Mouse (Mus musculus) neural tube, embryonic 11.5 days (tissue): ENCODE measurements around the gene Spata17. TPM values are rescaled to one million over a fixed set of nuclear protein-coding genes. Genes with fewer than 3 reads are reported as not detected.

ENCODE experiments used
- ATAC-seq: fragments of 200-750 bp; cut with Nextera tagmentation; 2 replicates; pipeline ENCODE4 v1.8.0; 2017; ENCODE audit warnings: moderate number of reproducible peaks, mild to moderate bottlenecking, moderate TSS enrichment, moderate library complexity; ENCODE audit not compliant: insufficient read depth, low FRiP score, low TSS enrichment
- DNase-seq: peaks from one replicate; pipeline ENCODE4 v3.0.0-alpha.2; 2015; ENCODE audit warnings: low spot score
- H3K27ac ChIP-seq: fragments of 300-500 bp; sonication (generic); 2 replicates; pipeline ENCODE4 v1.5.1; 2014; ENCODE audit warnings: low read depth, mild to moderate bottlenecking, low read length
- H3K27me3 ChIP-seq: fragments of 300-500 bp; sonication (generic); 2 replicates; pipeline ENCODE4 v1.6.1; 2014; ENCODE audit warnings: mild to moderate bottlenecking, low read length, mixed read lengths; ENCODE audit not compliant: control insufficient read depth, insufficient read depth
- H3K36me3 ChIP-seq: fragments of 300-500 bp; sonication (generic); 2 replicates; pipeline ENCODE4 v1.6.1; 2014; ENCODE audit warnings: mild to moderate bottlenecking, low read length, moderate library complexity, mixed read lengths; ENCODE audit not compliant: control insufficient read depth, insufficient read depth
- H3K4me1 ChIP-seq: fragments of 300-500 bp; sonication (generic); 2 replicates; pipeline ENCODE4 v1.6.1; 2014; ENCODE audit warnings: low read length, mixed read lengths; ENCODE audit not compliant: control insufficient read depth, insufficient read depth
- H3K4me2 ChIP-seq: fragments of 300-500 bp; sonication (generic); 2 replicates; pipeline ENCODE4 v1.6.1; 2014; ENCODE audit warnings: low read depth, mild to moderate bottlenecking, moderate library complexity
- H3K4me3 ChIP-seq: fragments of 300-500 bp; sonication (generic); 2 replicates; pipeline ENCODE4 v1.5.1; 2014; ENCODE audit warnings: low read depth, low read length
- H3K9ac ChIP-seq: fragments of 300-500 bp; sonication (generic); 2 replicates; pipeline ENCODE4 v1.6.1; 2014; ENCODE audit warnings: mild to moderate bottlenecking, low read length
- H3K9me3 ChIP-seq: fragments of 300-500 bp; sonication (generic); 2 replicates; pipeline ENCODE4 v1.6.1; 2016; ENCODE audit warnings: low read length; ENCODE audit not compliant: control insufficient read depth
- WGBS: fragments of 180-500 bp; shearing (Covaris S2); extraction: QIAGEN DNeasy Blood & Tissue Kit; methylation state at CpG from one replicate; pipeline ENCODE4 v1.1.7; 2014; 5-methylcytosine and 5-hydroxymethylcytosine counted together
- polyA plus RNA-seq: library from polyadenylated mRNA; unstranded; fragments of >200 nt; fragmentation: Nextera tagmentation; extraction: Ambion mirVana; gene quantifications from 2 replicates; pipeline ENCODE4 v1.2.1, GENCODE M21; 2014

Gene Spata17
- polyA plus RNA-seq, 1 experiment from 2014 or later, result 1.7 TPM

DNA sequence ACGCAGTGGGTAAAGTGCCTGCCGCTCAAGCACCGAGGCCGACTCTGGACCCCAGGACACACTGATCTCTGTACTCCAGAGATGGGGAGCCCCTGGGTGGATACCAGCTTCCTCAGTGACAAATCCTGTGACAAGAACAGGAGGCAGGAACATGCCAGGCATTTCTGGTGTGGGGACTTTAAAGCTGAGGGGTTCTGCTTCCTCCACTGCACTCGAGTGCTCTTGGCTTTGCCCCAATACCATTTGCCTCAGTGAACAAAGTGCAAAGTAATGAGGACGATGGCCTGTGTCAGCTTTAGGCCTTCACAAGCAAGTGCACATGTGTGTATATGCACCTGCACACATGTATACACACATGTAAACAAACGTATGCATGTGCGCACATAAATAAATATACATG, 164.0 kb downstream of the Spata17 start:
- 92% methylated on average over 8 of the region's 8 CpGs for WGBS
- no peaks in the 10 kb centered on the region for H3K4me1 ChIP-seq
- no peak overlapping the region for H3K4me3 ChIP-seq
- no peaks in the 10 kb centered on the region for H3K27me3 ChIP-seq
- DNase-seq (no peak), ATAC-seq (no peak)
- H3K27ac ChIP-seq, result no peak overlapping the region
- no peak overlapping the region for H3K4me2 ChIP-seq
- no peaks in the 10 kb centered on the region for H3K9me3 ChIP-seq
- no peak overlapping the region for H3K9ac ChIP-seq
- H3K36me3 ChIP-seq, result no peaks in the 10 kb centered on the region

DNA sequence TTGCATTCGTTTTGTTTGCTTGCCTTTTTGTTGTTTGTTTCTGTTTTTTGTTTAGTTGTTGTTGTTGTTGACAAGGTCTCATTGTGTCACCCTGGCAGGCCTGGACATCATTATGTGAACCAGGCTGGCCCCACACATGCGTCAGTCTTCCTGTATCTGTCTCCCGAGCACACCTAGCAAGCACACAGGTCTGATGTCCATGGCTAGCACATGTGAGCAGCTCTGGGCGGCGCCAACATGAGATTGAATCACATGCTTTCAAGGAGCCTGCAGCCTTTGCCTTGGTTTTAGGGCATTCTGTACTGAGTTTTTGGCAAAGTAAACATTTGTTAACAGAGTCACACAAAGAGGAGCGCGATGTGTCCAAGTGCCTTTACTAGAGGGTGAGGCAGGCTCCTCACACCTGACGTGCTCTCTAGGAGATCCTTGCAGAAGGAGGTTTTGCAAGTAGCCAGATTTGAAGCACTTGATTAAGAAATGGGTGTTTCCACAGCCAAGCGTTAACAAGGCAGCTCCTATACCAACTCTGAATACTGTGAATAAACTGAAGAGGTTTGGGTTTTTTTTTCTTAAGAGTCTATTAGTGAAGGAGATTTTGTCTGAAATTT, 166.5 kb downstream of the Spata17 start:
- Histone ChIP-seq H3K36me3 (no peaks in the 10 kb centered on the region), H3K4me1 (no peaks in the 10 kb centered on the region), H3K4me2 (no peak overlapping the region), H3K9ac (no peak overlapping the region), H3K27ac (no peak overlapping the region), H3K4me3 (no peak overlapping the region), H3K27me3 (no peaks in the 10 kb centered on the region), H3K9me3 (no peaks in the 10 kb centered on the region)
- 94% methylated on average over 9 of the region's 9 CpGs for WGBS
- DNase-seq, result no peak
- ATAC-seq, result no peak

DNA sequence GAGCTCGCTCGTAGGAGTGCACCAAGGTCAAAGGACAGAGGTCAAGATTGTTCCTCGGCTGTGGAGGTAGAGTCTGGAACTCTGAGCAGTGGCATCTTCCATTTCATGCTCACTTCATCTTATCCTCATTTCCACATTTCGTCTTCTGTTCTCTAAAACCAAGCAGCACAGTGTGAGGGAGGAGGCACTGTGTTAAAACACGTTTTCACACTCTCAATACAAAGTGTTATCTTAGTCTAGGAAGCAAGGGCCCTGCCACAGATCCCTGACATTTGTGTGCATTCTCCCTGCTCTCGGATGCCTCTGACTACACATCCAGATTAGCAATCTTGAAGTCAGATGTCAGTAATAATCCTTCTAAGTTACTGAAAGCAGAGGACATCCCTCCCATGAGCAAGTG, 170.5 kb downstream of the Spata17 start:
- H3K4me3 ChIP-seq, result no peak overlapping the region
- H3K27me3 ChIP-seq, result no peaks in the 10 kb centered on the region
- no peak overlapping the region for H3K9ac ChIP-seq
- H3K9me3 ChIP-seq, result no peaks in the 10 kb centered on the region
- no peaks in the 10 kb centered on the region for H3K4me1 ChIP-seq
- DNase-seq (no peak), ATAC-seq (no peak)
- no peaks in the 10 kb centered on the region for H3K36me3 ChIP-seq
- no peak overlapping the region for H3K4me2 ChIP-seq
- 65% methylated on average over 6 of the region's 6 CpGs for WGBS
- no peak overlapping the region for H3K27ac ChIP-seq

DNA sequence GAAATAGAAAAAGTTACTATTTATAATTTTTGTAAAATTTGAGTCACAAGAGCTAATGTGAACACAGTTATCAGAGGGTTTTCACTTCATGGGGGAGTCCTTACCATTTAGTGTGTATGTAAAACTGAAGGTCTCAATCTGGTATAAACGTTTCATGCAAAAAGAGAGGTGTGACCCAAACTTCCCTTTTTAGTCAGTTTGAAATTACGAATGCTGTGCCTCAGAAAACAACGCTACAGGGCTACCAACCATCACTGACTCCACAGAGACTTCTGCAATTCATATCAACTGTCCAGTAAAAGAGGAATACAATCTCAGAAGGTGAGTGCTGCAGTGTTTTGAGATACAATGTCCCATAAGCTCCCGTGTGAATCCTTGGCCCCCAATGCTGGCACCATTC, 175.5 kb downstream of the Spata17 start:
- H3K9me3 ChIP-seq, result no peaks in the 10 kb centered on the region
- H3K9ac ChIP-seq, result no peak overlapping the region
- no peak overlapping the region for H3K4me2 ChIP-seq
- H3K4me1 ChIP-seq, result no peaks in the 10 kb centered on the region
- ATAC-seq, result no peak
- H3K27me3 ChIP-seq, result no peaks in the 10 kb centered on the region
- no peaks in the 10 kb centered on the region for H3K36me3 ChIP-seq
- no peak for DNase-seq
- WGBS, result 83% methylated on average over 4 of the region's 4 CpGs
- H3K4me3 ChIP-seq, result no peak overlapping the region
- no peak overlapping the region for H3K27ac ChIP-seq

DNA sequence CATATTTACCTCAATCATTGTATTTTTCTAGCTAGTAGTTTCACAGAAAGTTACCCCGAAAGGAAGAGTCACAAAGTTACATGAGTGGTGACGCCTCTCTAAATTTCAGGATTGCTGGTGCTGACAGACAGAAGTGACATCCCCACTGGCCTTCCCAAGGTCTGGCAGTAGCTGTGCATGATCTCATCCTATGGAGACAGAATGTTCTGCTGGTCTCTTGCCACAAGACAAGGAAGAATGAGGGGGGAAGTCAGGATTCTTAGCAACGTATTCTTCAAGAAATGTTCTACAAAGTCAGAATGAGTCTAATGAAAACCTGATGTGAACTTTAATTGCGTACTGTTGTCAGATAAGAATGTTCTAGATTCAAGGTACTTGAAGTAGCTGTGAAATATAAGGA, 179.5 kb downstream of the Spata17 start:
- ATAC-seq (no peak), DNase-seq (no peak)
- WGBS, result 89% methylated on average over 4 of the region's 4 CpGs
- H3K4me2 ChIP-seq, result no peak overlapping the region
- H3K4me1 ChIP-seq, result no peaks in the 10 kb centered on the region
- no peaks in the 10 kb centered on the region for H3K9me3 ChIP-seq
- H3K27ac ChIP-seq, result no peak overlapping the region
- no peak overlapping the region for H3K9ac ChIP-seq
- no peaks in the 10 kb centered on the region for H3K27me3 ChIP-seq
- H3K4me3 ChIP-seq, result no peak overlapping the region
- H3K36me3 ChIP-seq, result no peaks in the 10 kb centered on the region

DNA sequence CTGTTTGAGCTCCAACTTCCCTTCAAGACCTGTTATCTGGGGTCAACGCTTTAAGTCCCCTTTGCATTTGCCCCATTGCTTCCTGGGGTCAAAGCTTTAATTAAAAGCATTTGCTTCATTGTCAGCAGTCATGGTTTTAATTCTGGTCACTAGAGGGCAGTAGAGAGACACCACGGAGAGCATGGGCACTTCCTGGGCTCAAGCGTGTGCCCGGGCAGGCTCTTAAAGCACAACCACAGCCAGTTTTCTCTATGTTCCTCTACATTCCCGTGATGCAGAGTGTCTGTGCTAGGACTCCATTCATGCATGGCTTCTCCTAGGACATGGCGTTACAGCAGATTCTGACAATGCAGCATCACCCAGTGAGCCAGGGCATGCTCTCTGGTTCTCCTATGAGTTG, 183.5 kb downstream of the Spata17 start:
- 46% methylated on average over 6 of the region's 6 CpGs for WGBS
- Histone ChIP-seq H3K4me3 (no peak overlapping the region), H3K9me3 (no peaks in the 10 kb centered on the region), H3K27ac (no peak overlapping the region), H3K4me1 (no peaks in the 10 kb centered on the region), H3K27me3 (no peaks in the 10 kb centered on the region), H3K9ac (no peak overlapping the region), H3K4me2 (no peak overlapping the region), H3K36me3 (no peaks in the 10 kb centered on the region)
- ATAC-seq (no peak), DNase-seq (peak; percentile 33)

DNA sequence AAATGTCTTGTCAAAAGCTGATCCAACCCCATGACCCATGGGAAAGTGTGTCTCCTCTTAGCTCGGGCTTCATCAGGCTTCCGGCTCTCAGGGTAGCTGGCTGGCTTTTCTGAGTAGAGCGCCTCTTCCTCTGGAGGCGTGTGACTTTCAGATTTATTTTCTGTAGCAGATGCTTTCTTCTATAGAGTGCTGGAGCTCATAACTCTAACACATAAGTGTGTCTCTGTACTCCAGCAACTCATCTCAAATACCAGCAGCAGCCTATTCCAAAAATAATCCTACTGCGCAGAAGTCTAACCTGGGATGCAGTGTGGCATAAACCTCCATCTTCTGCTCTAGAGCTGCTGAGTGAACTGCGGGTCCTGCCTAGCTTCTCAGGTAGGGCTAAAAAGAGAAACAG, 186.4 kb downstream of the Spata17 start:
- ATAC-seq, result no peak
- no peaks in the 10 kb centered on the region for H3K9me3 ChIP-seq
- no peaks in the 10 kb centered on the region for H3K4me1 ChIP-seq
- DNase-seq, result no peak
- no peak overlapping the region for H3K27ac ChIP-seq
- no peak overlapping the region for H3K4me3 ChIP-seq
- no peaks in the 10 kb centered on the region for H3K36me3 ChIP-seq
- no peaks in the 10 kb centered on the region for H3K27me3 ChIP-seq
- H3K9ac ChIP-seq, result no peak overlapping the region
- H3K4me2 ChIP-seq, result no peak overlapping the region
- WGBS, result 89% methylated on average over 6 of the region's 6 CpGs

DNA sequence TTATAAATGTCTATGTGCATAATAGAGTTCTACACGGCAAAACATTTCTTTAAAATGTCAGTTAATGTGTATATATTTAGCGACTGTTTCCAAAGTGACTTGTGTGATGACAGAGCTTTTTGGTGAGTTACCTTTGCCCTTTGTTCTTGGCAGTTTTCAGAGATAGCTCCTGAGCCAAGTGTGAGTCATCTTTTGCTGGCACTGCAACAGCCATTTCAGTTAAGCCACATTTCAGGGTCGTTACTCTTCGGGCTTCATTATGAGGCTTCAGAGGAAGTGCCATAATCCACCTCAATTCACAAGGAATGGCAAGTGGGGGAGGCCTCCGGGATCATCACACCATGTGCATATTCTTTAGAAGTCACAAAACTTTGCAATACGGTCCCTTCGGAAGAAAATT, 195.3 kb downstream of the Spata17 start:
- ATAC-seq, result no peak
- 87% methylated on average over 7 of the region's 7 CpGs for WGBS
- H3K27ac ChIP-seq, result no peak overlapping the region
- H3K4me2 ChIP-seq, result no peak overlapping the region
- no peaks in the 10 kb centered on the region for H3K36me3 ChIP-seq
- no peaks in the 10 kb centered on the region for H3K27me3 ChIP-seq
- no peak overlapping the region for H3K9ac ChIP-seq
- no peaks in the 10 kb centered on the region for H3K9me3 ChIP-seq
- no peak for DNase-seq
- H3K4me1 ChIP-seq, result no peaks in the 10 kb centered on the region
- no peak overlapping the region for H3K4me3 ChIP-seq

DNA sequence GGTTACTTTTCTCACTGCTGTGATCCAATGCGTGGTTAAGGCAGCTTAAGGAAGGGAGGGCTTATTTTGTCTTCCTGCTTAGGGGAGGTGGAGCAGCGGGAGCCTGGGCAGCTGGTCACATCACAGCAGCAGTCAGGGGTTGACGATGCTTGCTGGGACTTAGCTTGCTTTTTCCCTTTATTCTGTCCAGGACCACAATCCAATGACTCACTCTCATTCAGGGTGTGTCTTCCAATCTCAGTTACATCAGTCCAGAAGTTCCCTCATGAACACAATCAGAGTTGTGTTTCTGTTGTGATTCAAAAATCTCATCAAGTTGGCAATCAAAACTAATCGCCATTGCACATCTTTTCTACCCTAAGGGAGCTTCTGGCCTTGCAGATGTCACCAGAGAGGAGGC, 199.1 kb downstream of the Spata17 start:
- no peaks in the 10 kb centered on the region for H3K9me3 ChIP-seq
- H3K4me3 ChIP-seq, result no peak overlapping the region
- H3K27me3 ChIP-seq, result no peaks in the 10 kb centered on the region
- H3K4me1 ChIP-seq, result no peaks in the 10 kb centered on the region
- H3K27ac ChIP-seq, result no peak overlapping the region
- ATAC-seq (no peak), DNase-seq (no peak)
- H3K4me2 ChIP-seq, result no peak overlapping the region
- H3K36me3 ChIP-seq, result no peaks in the 10 kb centered on the region
- WGBS, result 62% methylated on average over 4 of the region's 4 CpGs
- no peak overlapping the region for H3K9ac ChIP-seq
